Mouse (Mus musculus): ENCODE results near the gene 2310061I04Rik. TPM values are rescaled to one million over a fixed set of nuclear protein-coding genes. Genes with fewer than 3 reads are reported as not detected.
"Not testable (repeated sequence)": the region's sequence is repeated elsewhere in the genome, so short reads cannot be mapped to it uniquely, and the experiment has no call there.

The 2310061I04Rik gene
- total and polyA plus RNA-seq, 3 experiments: 11.4 to 106 TPM; not detected in 1

GRCm38 (mm10) chr17:35935763-35936162 lies 38.5 kb upstream of the 2310061I04Rik start:
- not testable (repeated sequence) for H3K27me3 ChIP-seq (ENCODE audit: control insufficient read depth in 1 of 2, insufficient read depth in 2 of 2, low read length in 2 of 2); H3K27ac ChIP-seq (ENCODE audit: control insufficient read depth, low read depth, low read length); H3K9ac ChIP-seq (ENCODE audit: control insufficient read depth, low read depth, low read length, poor library complexity, severe bottlenecking)

GRCm38 (mm10) chr17:35932608-35933007 lies 35.4 kb upstream of the 2310061I04Rik start:
- H3K79me2 ChIP-seq (ENCODE audit: control insufficient read depth, insufficient read depth, low read length, poor library complexity): peaks cover 1% of the 10 kb centered on the region; the same call in 1 of the 2 replicates
- no peak overlapping the region for H3K9ac ChIP-seq (ENCODE audit: control insufficient read depth, low read depth, low read length, poor library complexity, severe bottlenecking)
- no peaks in the 10 kb centered on the region for H3K27me3 ChIP-seq (ENCODE audit: control insufficient read depth in 1 of 2, insufficient read depth in 2 of 2, low read length in 2 of 2)
- H3K4me3 ChIP-seq (ENCODE audit: control insufficient read depth in 1 of 2, insufficient read depth in 1 of 2, low read depth in 2 of 2, low read length in 2 of 2): no peak overlapping the region
- peaks cover 5 to 11% of the 10 kb centered on the region in 2 experiments; a peak in 3 of 4 replicates for H3K36me3 ChIP-seq (ENCODE audit: control insufficient read depth in 1 of 2, insufficient read depth in 2 of 2, low read length in 2 of 2)
- no peak overlapping the region for H3K27ac ChIP-seq (ENCODE audit: control insufficient read depth, low read depth, low read length)
- peaks cover 2 to 10% of the 10 kb centered on the region in 2 experiments; a peak in 3 of 4 replicates for H3K4me1 ChIP-seq (ENCODE audit: control insufficient read depth in 1 of 2, insufficient read depth in 2 of 2, low read length in 2 of 2)
- no peak for DNase-seq (ENCODE audit: low read depth, low spot score)
- no peaks in the 10 kb centered on the region for H3K9me3 ChIP-seq (replicated peaks; ENCODE audit: insufficient read depth, low read length)
- TF ChIP-seq GATA1 (IDR thresholded peaks at IDR 0.05; ENCODE audit: low read depth, low read length): no peak

More at GRCm38 (mm10) chr17:35935763-35936162, 38.5 kb upstream of the 2310061I04Rik start:
- not testable (repeated sequence) for H3K9me3 ChIP-seq (replicated peaks; ENCODE audit: insufficient read depth, low read length); H3K4me1 ChIP-seq (ENCODE audit: control insufficient read depth in 1 of 2, insufficient read depth in 2 of 2, low read length in 2 of 2); H3K79me2 ChIP-seq (ENCODE audit: control insufficient read depth, insufficient read depth, low read length, poor library complexity); DNase-seq (ENCODE audit: low read depth, low spot score); H3K4me3 ChIP-seq (ENCODE audit: control insufficient read depth in 1 of 2, insufficient read depth in 1 of 2, low read depth in 2 of 2, low read length in 2 of 2); H3K36me3 ChIP-seq (ENCODE audit: control insufficient read depth in 1 of 2, insufficient read depth in 2 of 2, low read length in 2 of 2)

GRCm38 (mm10) chr17:35930627-35931026 lies 33.4 kb upstream of the 2310061I04Rik start:
- Histone ChIP-seq H3K27me3 (ENCODE audit: control insufficient read depth in 1 of 2, insufficient read depth in 2 of 2, low read length in 2 of 2) (no peaks in the 10 kb centered on the region), H3K4me3 (ENCODE audit: control insufficient read depth in 1 of 2, insufficient read depth in 1 of 2, low read depth in 2 of 2, low read length in 2 of 2) (no peak overlapping the region), H3K79me2 (ENCODE audit: control insufficient read depth, insufficient read depth, low read length, poor library complexity) (peaks cover 1% of the 10 kb centered on the region; the same call in 1 of the 2 replicates), H3K27ac (ENCODE audit: control insufficient read depth, low read depth, low read length) (no peak overlapping the region), H3K4me1 (ENCODE audit: control insufficient read depth in 1 of 2, insufficient read depth in 2 of 2, low read length in 2 of 2) (peaks cover 16 to 24% of the 10 kb centered on the region in 2 experiments), H3K36me3 (ENCODE audit: control insufficient read depth in 1 of 2, insufficient read depth in 2 of 2, low read length in 2 of 2) (peaks cover 11 to 25% of the 10 kb centered on the region in 2 experiments), H3K9me3 (replicated peaks; ENCODE audit: insufficient read depth, low read length) (no peaks in the 10 kb centered on the region), H3K9ac (ENCODE audit: control insufficient read depth, low read depth, low read length, poor library complexity, severe bottlenecking) (no peak overlapping the region)
- DNase-seq (ENCODE audit: low read depth, low spot score): no peak
- no peak for TF ChIP-seq MEF2A (IDR thresholded peaks at IDR 0.05; ENCODE audit: extremely low read depth, insufficient replicate concordance, low read depth, low read length, poor library complexity, severe bottlenecking)
- TF ChIP-seq USF2 (IDR thresholded peaks at IDR 0.05; ENCODE audit: borderline replicate concordance in 1 of 2, insufficient read depth in 1 of 2, low read depth in 1 of 2, low read length in 2 of 2): no peak
- no peak for TF ChIP-seq MYB (IDR thresholded peaks at IDR 0.05; ENCODE audit: low read depth, low read length)
- TF ChIP-seq POLR2A (IDR thresholded peaks at IDR 0.05; ENCODE audit: control insufficient read depth in 1 of 2, insufficient read depth in 1 of 2, low read depth in 1 of 2, low read length in 2 of 2, poor library complexity in 1 of 2): no peak
- no peak for TF ChIP-seq MAFK (IDR thresholded peaks at IDR 0.05; ENCODE audit: borderline replicate concordance, low read depth, low read length)
- no peak for TF ChIP-seq CTCF (IDR thresholded peaks at IDR 0.05 in 2 of 3, conservative IDR thresholded peaks at IDR 0.05 in 1 of 3; ENCODE audit: control insufficient read depth in 1 of 3, insufficient read depth in 1 of 3, low read depth in 2 of 3, low read length in 3 of 3, poor library complexity in 1 of 3, severe bottlenecking in 1 of 3)
- TF ChIP-seq UBTF (IDR thresholded peaks at IDR 0.05; ENCODE audit: borderline replicate concordance, insufficient read depth, low read depth, low read length): no peak
- no peak for TF ChIP-seq POLR2AphosphoS2 (IDR thresholded peaks at IDR 0.05; ENCODE audit: low read length)
- no peak for TF ChIP-seq GATA1 (IDR thresholded peaks at IDR 0.05; ENCODE audit: low read depth, low read length)
- TF ChIP-seq KAT2A (conservative IDR thresholded peaks at IDR 0.05; ENCODE audit: low read depth, low read length): no peak
- no peak for TF ChIP-seq EP300 (IDR thresholded peaks at IDR 0.05; ENCODE audit: low read depth in 1 of 2, low read length in 2 of 2)
- TF ChIP-seq CHD1 (IDR thresholded peaks at IDR 0.05; ENCODE audit: low read depth, low read length): no peak
- TF ChIP-seq ZKSCAN1 (IDR thresholded peaks at IDR 0.05; ENCODE audit: low read depth, low read length): no peak
- no peak for TF ChIP-seq MYC (IDR thresholded peaks at IDR 0.05; ENCODE audit: low read depth, low read length)
- TF ChIP-seq ELF1 (IDR thresholded peaks at IDR 0.05; ENCODE audit: low read depth, low read length): no peak
- TF ChIP-seq GABPA (IDR thresholded peaks at IDR 0.05; ENCODE audit: low read depth, low read length): no peak
- TF ChIP-seq E2F4 (IDR thresholded peaks at IDR 0.05; ENCODE audit: borderline replicate concordance, low read depth, low read length): no peak
- no peak for TF ChIP-seq TBP (IDR thresholded peaks at IDR 0.05; ENCODE audit: low read depth, low read length)

Data from MEL (cell line).